Mouse (Mus musculus) adrenal gland, adult (tissue): ENCODE results near the gene Pdcd4.
A peak's percentile ranks its signal among the peaks of the same experiment; 100 is the strongest.
"Not testable (repeated sequence)": the region's sequence is repeated elsewhere in the genome, so short reads cannot be mapped to it uniquely, and the experiment has no call there.

ENCODE experiments used
- DNase-seq, 2 experiments: peaks; one replicate each; pipeline ENCODE4 v3.0.0; 2022 to 2023; ENCODE audit warnings: low spot score in 1 of 2; ENCODE audit not compliant: inconsistent age in 2 of 2

Gene Pdcd4

GRCm38 (mm10) chr19:53943802-53944785 lies 52.1 kb downstream of the Pdcd4 start, which contains the start of the genes Shoc2 and Bbip1:
TSS of gene Shoc2 (plus strand) at chr19:53944306.
TSS of gene Bbip1 (minus strand) at chr19:53944627.
- peak; percentile 99 for DNase-seq

- no peak for DNase-seq
These were observed 52.7 kb downstream of the Pdcd4 start for GRCm38 (mm10) chr19:53944786-53945169.

- peak; percentile 61 to 84 for DNase-seq
These were observed 53.4 kb downstream of the Pdcd4 start for GRCm38 (mm10) chr19:53945171-53946042.

- DNase-seq = no peak
These were observed 65.5 kb downstream of the Pdcd4 start for GRCm38 (mm10) chr19:53957513-53957912.

DNA sequence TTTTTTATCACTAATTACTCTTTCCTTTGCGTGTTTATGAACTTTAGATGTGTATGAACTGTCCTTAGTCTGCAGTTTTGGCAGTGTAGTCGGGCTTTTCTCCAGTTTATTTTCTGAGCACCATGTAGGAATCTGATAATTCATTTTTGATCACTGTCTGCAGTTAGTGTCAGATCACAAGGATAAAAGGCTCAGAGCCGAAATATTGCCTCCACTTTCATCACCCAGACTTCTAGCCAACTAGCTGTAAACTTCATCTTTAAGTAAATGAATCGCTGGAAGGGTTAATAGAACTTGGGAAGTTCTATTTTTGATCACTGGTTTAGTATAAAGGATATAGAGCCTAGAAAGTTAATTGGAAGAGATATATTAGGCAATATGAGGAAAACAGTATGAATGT lies 70.5 kb downstream of the Pdcd4 start:
- DNase-seq = no peak

- not testable (repeated sequence) for DNase-seq
These were observed 72.3 kb downstream of the Pdcd4 start for GRCm38 (mm10) chr19:53964347-53964746.

DNA sequence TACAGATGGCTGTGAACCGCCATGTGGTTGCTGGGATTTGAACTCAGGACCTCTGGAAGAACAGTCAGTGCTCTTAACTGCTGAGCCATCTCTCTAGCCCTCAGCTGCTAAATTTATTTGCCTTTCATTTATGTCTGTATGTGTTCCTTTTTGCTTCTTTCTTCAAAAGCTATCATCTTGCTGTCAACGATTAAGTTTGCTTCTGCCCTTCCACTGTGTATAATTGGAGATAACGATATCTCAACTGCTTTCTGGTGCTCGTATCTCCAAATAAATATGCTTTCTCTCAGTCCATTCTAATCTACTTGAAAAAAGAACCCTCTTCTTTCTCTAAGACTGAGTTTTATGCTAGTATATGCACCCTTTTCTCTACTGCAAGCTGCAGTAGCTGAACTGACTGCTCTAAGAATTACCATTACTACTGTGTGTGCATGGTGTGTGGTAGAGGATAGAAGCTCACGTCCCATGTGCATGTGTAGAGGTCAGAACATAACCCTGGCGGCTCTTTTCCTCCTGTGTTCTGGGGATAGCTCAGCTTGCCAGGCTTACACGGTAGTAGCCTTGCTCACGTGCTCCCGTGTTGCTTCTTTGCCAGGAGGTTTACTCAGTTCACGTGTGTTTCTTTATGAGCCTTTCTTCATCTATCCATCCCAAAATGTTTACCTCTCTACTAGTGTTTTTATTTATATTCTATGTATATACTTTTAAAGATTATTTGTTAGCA lies 73.0 kb downstream of the Pdcd4 start:
- DNase-seq = no peak

DNA sequence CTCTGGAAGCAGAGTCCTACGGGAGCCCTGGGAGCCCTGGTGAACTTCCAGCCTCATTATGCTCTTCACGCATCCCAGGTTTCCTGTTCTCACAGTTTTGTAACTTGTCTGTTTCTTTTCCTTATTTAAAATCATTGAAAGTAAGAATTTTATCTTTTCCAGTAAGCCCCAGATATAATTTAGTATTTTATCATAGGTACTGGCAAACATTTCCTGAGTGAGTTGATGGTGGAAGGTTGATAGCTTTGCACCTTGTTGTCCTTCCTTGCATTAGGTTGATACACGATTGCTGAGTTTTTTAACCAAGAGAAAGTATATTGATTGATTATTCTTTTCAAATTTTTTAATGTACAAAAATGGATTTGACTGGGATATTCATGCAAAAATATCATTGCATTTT lies 77.2 kb downstream of the Pdcd4 start:
- no peak for DNase-seq

DNA sequence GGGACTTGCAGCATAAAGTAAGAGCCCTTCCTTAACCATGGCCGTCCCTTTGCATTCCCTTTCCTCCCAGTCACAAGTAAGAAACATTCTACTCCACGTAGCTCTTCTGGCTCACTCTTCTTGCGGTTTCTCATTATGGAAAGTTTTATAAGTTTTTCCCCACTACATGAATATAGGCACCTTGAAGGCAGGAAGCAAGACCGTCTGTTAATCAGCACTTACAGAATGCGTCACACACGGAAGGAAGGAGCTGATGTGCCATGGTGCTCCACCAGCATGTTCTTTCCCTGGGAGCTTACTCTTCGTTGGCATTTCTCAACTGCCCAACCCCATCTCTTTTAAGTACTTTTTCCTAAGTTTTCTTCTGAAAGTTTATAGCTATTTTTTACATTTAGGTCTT lies 79.9 kb downstream of the Pdcd4 start:
- no peak for DNase-seq

- no peak for DNase-seq
These were observed 81.6 kb downstream of the Pdcd4 start for GRCm38 (mm10) chr19:53973656-53974055.
